Mouse (Mus musculus): ENCODE results near the gene Cdh23.

DNA sequence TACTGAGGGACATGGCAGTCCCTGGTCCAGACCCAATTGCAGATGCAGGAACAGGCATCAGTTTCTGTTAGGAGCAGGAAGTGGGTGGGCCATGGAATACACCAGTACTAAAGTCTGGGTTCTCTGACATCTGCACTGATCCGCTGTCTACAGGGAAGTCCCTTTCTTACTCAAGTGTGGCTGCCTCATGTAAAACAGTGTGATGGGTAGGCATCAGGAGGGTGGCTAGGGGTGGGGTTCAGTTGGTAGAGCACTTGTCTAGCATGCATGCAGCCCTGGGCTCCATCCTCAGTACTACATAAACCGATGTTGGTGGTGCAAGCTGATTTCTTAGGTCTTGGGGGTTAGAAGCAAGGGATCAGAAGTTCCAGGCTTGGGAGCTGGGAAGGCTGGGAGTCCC, 282.5 kb downstream of the Cdh23 start:
- TF ChIP-seq TCF12 (IDR thresholded peaks at IDR 0.05; ENCODE audit: insufficient read depth, poor library complexity, severe bottlenecking) (no peak), USF1 (IDR thresholded peaks at IDR 0.05; ENCODE audit: low read depth) (no peak), POLR2A (IDR thresholded peaks at IDR 0.05; ENCODE audit: insufficient read length, low read depth) (no peak), MYOG (IDR thresholded peaks at IDR 0.05; ENCODE audit: control insufficient read depth in 1 of 3, insufficient read depth in 1 of 3, insufficient read length in 2 of 3, low read depth in 2 of 3) (no peak), POLR2AphosphoS2 (IDR thresholded peaks at IDR 0.05; ENCODE audit: insufficient read length, low read depth) (no peak), MAX (IDR thresholded peaks at IDR 0.05; ENCODE audit: low read depth) (no peak), SRF (IDR thresholded peaks at IDR 0.05; ENCODE audit: control insufficient read depth, insufficient read length, low read depth) (no peak), REST (IDR thresholded peaks at IDR 0.05; ENCODE audit: insufficient read depth, insufficient read length) (no peak), TCF3 (IDR thresholded peaks at IDR 0.05; ENCODE audit: insufficient read length, low read depth) (no peak), E2F4 (IDR thresholded peaks at IDR 0.05; ENCODE audit: insufficient read depth) (no peak), CEBPB (IDR thresholded peaks at IDR 0.05; ENCODE audit: insufficient read depth, poor library complexity, severe bottlenecking) (no peak)

All from myocyte (in vitro differentiated cells).